27 mouse cellular contexts compared by ENCODE assay signal in the genomic region with DNA sequence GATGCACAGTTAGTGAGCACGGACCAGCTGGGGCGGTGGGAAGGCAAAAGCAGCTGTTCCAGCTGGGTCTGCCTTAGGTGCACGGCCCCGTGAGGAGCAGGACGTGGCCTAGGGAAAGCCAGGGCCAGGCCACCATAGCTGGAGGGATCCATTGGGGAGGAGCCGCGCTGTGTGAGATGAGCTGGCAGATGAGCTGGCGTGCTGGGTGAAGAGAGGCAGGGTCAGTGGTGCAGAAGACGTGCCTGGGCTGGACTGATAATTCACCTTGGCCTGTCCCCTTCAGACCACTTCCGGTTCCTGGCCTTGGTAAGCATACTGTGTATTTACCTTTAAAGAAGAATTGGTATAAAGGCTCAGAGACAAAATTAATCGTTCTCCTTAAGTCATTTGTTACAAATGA. TPM values are rescaled to one million over a fixed set of nuclear protein-coding genes. Genes with fewer than 3 reads are reported as not detected.
DNase-seq lines count a peak whose midpoint lies in the region; ATAC-seq and TF ChIP-seq lines count a peak whose summit lies in the region.
"Had no signal": no experiment of that assay in that cellular context is flagged by ENCODE, and none has a peak within 500 bp of the region (broad histone marks: within the 10 kb centered on the region; RNA-seq: fewer than 3 reads in every experiment).

No protein-coding gene starts in this region.

- no peaks in the 10 kb centered on the region for H3K4me1 ChIP-seq in heart, embryonic 11.5 days (ENCODE audit: control insufficient read depth, insufficient read depth, low read length)
- no peaks in the 10 kb centered on the region; the same call in 1 of the 2 replicates for H3K4me1 ChIP-seq in bone marrow, adult 2 months (ENCODE audit: control insufficient read depth, insufficient read depth, low read length)
- H3K4me1 ChIP-seq in liver, embryonic 11.5 days (replicated peaks; ENCODE audit: control insufficient read depth, insufficient read depth, low read length): peaks cover 7% of the 10 kb centered on the region
- no peaks in the 10 kb centered on the region; the same call in 1 of the 2 replicates for H3K4me1 ChIP-seq in liver, postnatal 0 days (ENCODE audit: insufficient read depth)
- H3K4me1 ChIP-seq: embryonic facial prominence, embryonic 13.5 days; limb, embryonic 13.5 days; lung, embryonic 15.5 days had no signal

- H3K27me3 ChIP-seq in heart, embryonic 11.5 days (ENCODE audit: control insufficient read depth, insufficient read depth, low read length): no peaks in the 10 kb centered on the region
- H3K27me3 ChIP-seq in liver, embryonic 11.5 days (replicated peaks; ENCODE audit: control insufficient read depth, insufficient read depth, low read length): no peaks in the 10 kb centered on the region
- H3K27me3 ChIP-seq in liver, postnatal 0 days (ENCODE audit: insufficient read depth, low read length): no peaks in the 10 kb centered on the region
- H3K27me3 ChIP-seq: embryonic facial prominence, embryonic 13.5 days; limb, embryonic 13.5 days; lung, embryonic 15.5 days had no signal

- DNase-seq in heart, postnatal 36 days: no peak
- DNase-seq in liver, embryonic 11.5 days (ENCODE audit: low spot score): no peak
- DNase-seq in liver, postnatal 0 days: no peak
- DNase-seq in right cerebral cortex, adult 2 months (ENCODE audit: low spot score in 2 of 2): no peak
- DNase-seq in spleen, adult 12 weeks (ENCODE audit: low spot score): no peak
- DNase-seq: cerebellum, adult 18-20 months; cerebellum, postnatal 36 days; embryo, embryonic 11 days; gastrocnemius, postnatal 14 days; heart, adult 11 months; kidney, adult 18-20 months; kidney, postnatal 10 days; layer of hippocampus, postnatal 36 days; lung, postnatal 36 days; thymus, adult 2 months; thymus, postnatal 4 days had no signal

- H3K27ac ChIP-seq in heart, embryonic 11.5 days (ENCODE audit: low read depth, low read length): peak overlapping the region; percentile 29; the same call in 1 of the 2 replicates
- H3K27ac ChIP-seq in bone marrow, adult 2 months (ENCODE audit: control insufficient read depth, insufficient read depth, low read depth, low read length, poor library complexity): peak overlapping the region; percentile 24
- H3K27ac ChIP-seq in liver, embryonic 11.5 days (ENCODE audit: low read depth, low read length): peak overlapping the region; percentile 70
- no peak overlapping the region for H3K27ac ChIP-seq in liver, postnatal 0 days (ENCODE audit: low read depth)
- H3K27ac ChIP-seq: embryonic facial prominence, embryonic 13.5 days; hindbrain, embryonic 14.5 days; limb, embryonic 13.5 days; lung, embryonic 15.5 days; stomach, postnatal 0 days had no signal

- no peak for TF ChIP-seq POLR2A in bone marrow, adult 2 months (IDR thresholded peaks at IDR 0.05; ENCODE audit: borderline replicate concordance, control insufficient read depth, low read depth, low read length)

- peaks cover 67% of the 10 kb centered on the region for H3K36me3 ChIP-seq in heart, embryonic 11.5 days (ENCODE audit: control insufficient read depth, insufficient read depth, low read length)
- H3K36me3 ChIP-seq in liver, embryonic 11.5 days (ENCODE audit: control insufficient read depth, insufficient read depth, low read length): peaks cover 78% of the 10 kb centered on the region
- peaks cover 83% of the 10 kb centered on the region for H3K36me3 ChIP-seq in liver, postnatal 0 days (replicated peaks; ENCODE audit: insufficient read depth, low read length)

- WGBS in heart, embryonic 11.5 days (ENCODE audit: insufficient replicate concordance): 90% methylated on average over 11 of the region's 11 CpGs
- WGBS in bone marrow, adult 2 months: 75% methylated on average over 11 of the region's 11 CpGs
- WGBS in liver, embryonic 11.5 days: 65% methylated on average over 11 of the region's 11 CpGs
- 75% methylated on average over 11 of the region's 11 CpGs for WGBS in liver, postnatal 0 days (ENCODE audit: insufficient replicate concordance)

- peak; percentile 38; the same call in 1 of the 2 replicates for ATAC-seq in heart, embryonic 11.5 days (replicated peaks; ENCODE audit: insufficient number of reproducible peaks, low FRiP score, low TSS enrichment)
- ATAC-seq in liver, embryonic 11.5 days (replicated peaks; ENCODE audit: low FRiP score): peak; percentile 79
- peak; percentile 69 for ATAC-seq in liver, postnatal 0 days
- ATAC-seq: activated CD4-positive, CD25-positive, alpha-beta regulatory T cell, adult 4 months; forebrain, embryonic 14.5 days; inflammation-experienced regulatory T-cells, adult 6 months had no signal

- no peak overlapping the region for H3K4me2 ChIP-seq in heart, embryonic 11.5 days
- H3K4me2 ChIP-seq in liver, embryonic 11.5 days: 0 out of 2 replicates have a peak overlapping the region, but pooled peaks have one; percentile 16
- no peak overlapping the region for H3K4me2 ChIP-seq in liver, postnatal 0 days (ENCODE audit: low read depth, low read length)
- H3K4me2 ChIP-seq: embryonic facial prominence, embryonic 13.5 days; hindbrain, embryonic 14.5 days; limb, embryonic 13.5 days; lung, embryonic 15.5 days; midbrain, embryonic 11.5 days had no signal

- H3K9ac ChIP-seq in heart, embryonic 11.5 days (ENCODE audit: low read depth, low read length): no peak overlapping the region
- H3K9ac ChIP-seq in liver, embryonic 11.5 days (ENCODE audit: low read depth, low read length): peak overlapping the region; percentile 30; the same call in 1 of the 2 replicates
- no peak overlapping the region for H3K9ac ChIP-seq in liver, postnatal 0 days (replicated peaks)
- H3K9ac ChIP-seq: embryonic facial prominence, embryonic 13.5 days; hindbrain, embryonic 14.5 days; limb, embryonic 13.5 days; lung, embryonic 15.5 days had no signal

- H3K9me3 ChIP-seq in heart, embryonic 11.5 days (replicated peaks; ENCODE audit: control insufficient read depth, low read length): no peaks in the 10 kb centered on the region
- no peaks in the 10 kb centered on the region for H3K9me3 ChIP-seq in liver, embryonic 11.5 days (ENCODE audit: control insufficient read depth, low read length)
- H3K9me3 ChIP-seq in liver, postnatal 0 days (ENCODE audit: low read length): no peaks in the 10 kb centered on the region
- H3K9me3 ChIP-seq: embryonic facial prominence, embryonic 13.5 days; limb, embryonic 13.5 days; lung, embryonic 15.5 days had no signal

- no peak for TF ChIP-seq EP300 in liver, postnatal 0 days (IDR thresholded peaks at IDR 0.05; ENCODE audit: low read depth)

- no peak for TF ChIP-seq CTCF in bone marrow, adult 2 months (IDR thresholded peaks at IDR 0.05; ENCODE audit: control insufficient read depth, insufficient read depth, low read length)
- TF ChIP-seq CTCF in liver, postnatal 0 days (IDR thresholded peaks at IDR 0.05; ENCODE audit: low read depth): no peak

- H3K4me3 ChIP-seq in heart, embryonic 11.5 days (ENCODE audit: low read depth, low read length): no peak overlapping the region
- H3K4me3 ChIP-seq in bone marrow, adult 2 months (replicated peaks; ENCODE audit: control insufficient read depth, low read depth, low read length): no peak overlapping the region
- H3K4me3 ChIP-seq in liver, embryonic 11.5 days (ENCODE audit: low read depth, low read length): no peak overlapping the region
- H3K4me3 ChIP-seq in liver, postnatal 0 days (ENCODE audit: low read depth, low read length): no peak overlapping the region
- H3K4me3 ChIP-seq: embryonic facial prominence, embryonic 13.5 days; limb, embryonic 13.5 days; lung, embryonic 15.5 days had no signal

- intact Hi-C loops in heart, postnatal 36 days (cut with DNase I): no loop called here

RNA-seq across cellular contexts. Expression of gene Rab35, which starts 20.1 kb away (rescaled TPM):
- 19.2 and 20.1 TPM in 2 replicates for polyA plus RNA-seq in heart, embryonic 11.5 days (2014; fragmentation: Nextera tagmentation; extraction: Ambion mirVana)
- total RNA-seq in heart, postnatal 36 days (2021): 10 to 100 TPM; 43.1 to 46.3 TPM
- polyA plus RNA-seq in bone marrow, adult 2 months (2011; ENCODE audit: insufficient read depth, insufficient read length, low replicate concordance, missing spikeins): 22.3 and 32.5 TPM in 2 replicates
- polyA plus RNA-seq in liver, embryonic 11.5 days (2014; fragmentation: Nextera tagmentation; extraction: Ambion mirVana): 22.5 and 26.1 TPM in 2 replicates
- polyA plus RNA-seq in liver, postnatal 0 days (2015; fragmentation: Nextera tagmentation; extraction: Ambion mirVana): 7.6 and 8.6 TPM in 2 replicates

RNA-seq across cellular contexts. Expression of gene Gcn1l1, which starts 46.5 kb away (rescaled TPM):
- polyA plus RNA-seq in heart, embryonic 11.5 days (2014; fragmentation: Nextera tagmentation; extraction: Ambion mirVana): 29.7 and 33.5 TPM in 2 replicates
- 10 to 100 TPM; 43.1 to 49.5 TPM for total RNA-seq in heart, postnatal 36 days (2021)
- 23.3 and 38.4 TPM in 2 replicates for polyA plus RNA-seq in bone marrow, adult 2 months (2011; ENCODE audit: insufficient read depth, insufficient read length, low replicate concordance, missing spikeins)
- polyA plus RNA-seq in liver, embryonic 11.5 days (2014; fragmentation: Nextera tagmentation; extraction: Ambion mirVana): 51.0 and 55.6 TPM in 2 replicates
- 7.7 and 10.3 TPM in 2 replicates for polyA plus RNA-seq in liver, postnatal 0 days (2015; fragmentation: Nextera tagmentation; extraction: Ambion mirVana)

RNA-seq across cellular contexts. Expression of gene Rplp0, which starts 52.3 kb away (rescaled TPM):
- 1,182 and 1,275 TPM in 2 replicates for polyA plus RNA-seq in heart, embryonic 11.5 days (2014; fragmentation: Nextera tagmentation; extraction: Ambion mirVana)
- 100 to 1,000 TPM; 650 to 668 TPM for total RNA-seq in heart, postnatal 36 days (2021)
- polyA plus RNA-seq in bone marrow, adult 2 months (2011; ENCODE audit: insufficient read depth, insufficient read length, low replicate concordance, missing spikeins): 1,167 and 1,244 TPM in 2 replicates
- 2,436 and 2,466 TPM in 2 replicates for polyA plus RNA-seq in liver, embryonic 11.5 days (2014; fragmentation: Nextera tagmentation; extraction: Ambion mirVana)
- polyA plus RNA-seq in liver, postnatal 0 days (2015; fragmentation: Nextera tagmentation; extraction: Ambion mirVana): 793 and 822 TPM in 2 replicates
